Mouse (Mus musculus): ENCODE measurements at regions not wholly inside any gene's neighbourhood (a gene's known extent, or its start where the extent isn't known, plus 50 kb on each side); places are given as distances from the start of the nearest gene placed in this dataset.

DNA sequence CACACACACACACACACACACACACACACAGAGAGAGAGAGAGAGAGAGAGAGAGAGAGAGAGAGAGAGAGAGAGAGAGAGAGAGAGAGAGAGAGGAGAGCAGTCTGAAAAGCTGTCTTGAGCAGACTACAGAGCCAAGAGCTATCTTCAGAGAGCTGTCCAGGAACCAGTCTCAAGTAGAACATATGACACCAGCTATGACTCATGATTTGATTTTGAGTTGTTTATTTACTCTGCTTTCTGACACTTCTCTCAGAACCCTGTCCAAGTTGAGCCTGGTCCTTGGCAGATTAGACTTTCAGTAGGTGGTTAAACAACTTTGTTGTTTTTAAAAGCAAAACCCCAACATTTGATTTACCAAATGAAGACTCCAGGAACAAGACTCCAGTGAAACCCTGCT, 420.8 kb upstream of the Lcorl start:
- no peaks in the 10 kb centered on the region for H3K27me3 ChIP-seq
- POLR2A ChIA-PET: no interaction called here
- in situ Hi-C loops (cut with MboI; ENCODE audit: low pct_unique_long_range_greater_than_20kb): no loop called here
- CTCF ChIA-PET: no interaction called here
- DNase-seq (ENCODE audit: low read depth, low spot score): no peak
- no peak for TF ChIP-seq CTCF (IDR thresholded peaks at IDR 0.05)
- ATAC-seq: no peak

GRCm38 (mm10) chr5:46256730-46257129, 399.3 kb upstream of the Lcorl start:
- ChIA-PET CTCF (no interaction called here), POLR2A (no interaction called here)
- no peak for TF ChIP-seq CTCF (IDR thresholded peaks at IDR 0.05)
- DNase-seq (ENCODE audit: low read depth, low spot score) (no peak), ATAC-seq (no peak)
- no peaks in the 10 kb centered on the region for H3K27me3 ChIP-seq
- in situ Hi-C loops (cut with MboI; ENCODE audit: low pct_unique_long_range_greater_than_20kb): no loop called here

GRCm38 (mm10) chr5:46253940-46254339, 396.5 kb upstream of the Lcorl start:
- DNase-seq (ENCODE audit: low read depth, low spot score) (no peak), ATAC-seq (no peak)
- in situ Hi-C loops (cut with MboI; ENCODE audit: low pct_unique_long_range_greater_than_20kb): no loop called here
- TF ChIP-seq CTCF (IDR thresholded peaks at IDR 0.05): no peak
- ChIA-PET POLR2A (no interaction called here), CTCF (no interaction called here)
- no peaks in the 10 kb centered on the region for H3K27me3 ChIP-seq

GRCm38 (mm10) chr5:46235364-46236067, 378.1 kb upstream of the Lcorl start:
- TF ChIP-seq CTCF (IDR thresholded peaks at IDR 0.05): no peak
- DNase-seq (ENCODE audit: low read depth, low spot score) (no peak), ATAC-seq (no peak)
- CTCF ChIA-PET: interaction anchor here (1.1 to 1.4 kb wide), 2 partner anchors 20 to 38 kb away, joined by 3 read pairs; no protein-coding TSS in a partner anchor
- no peaks in the 10 kb centered on the region for H3K27me3 ChIP-seq
- POLR2A ChIA-PET: no interaction called here
- in situ Hi-C loops (cut with MboI; ENCODE audit: low pct_unique_long_range_greater_than_20kb): no loop called here

DNA sequence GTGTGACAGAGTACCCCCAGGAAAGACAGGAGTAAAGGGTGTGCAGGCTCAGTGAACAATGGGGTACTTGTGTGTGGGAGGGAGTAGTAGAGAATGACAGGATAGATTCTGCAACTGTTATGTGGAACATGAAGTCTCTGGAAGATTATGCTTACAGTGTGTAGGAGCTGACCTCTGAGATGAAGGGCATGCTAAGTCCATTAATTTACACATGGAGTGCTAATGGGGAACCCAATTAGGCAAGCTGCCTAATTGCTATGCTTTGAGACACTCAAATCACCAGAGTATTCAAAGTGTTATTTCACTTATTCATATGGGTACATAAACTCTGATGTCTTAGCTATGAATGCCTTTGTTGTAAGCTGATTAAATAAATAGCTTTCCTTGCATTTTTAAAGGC, 375.4 kb upstream of the Lcorl start:
- H3K27me3 ChIP-seq: no peaks in the 10 kb centered on the region
- DNase-seq (ENCODE audit: low read depth, low spot score) (no peak), ATAC-seq (no peak)
- in situ Hi-C loops (cut with MboI; ENCODE audit: low pct_unique_long_range_greater_than_20kb): no loop called here
- TF ChIP-seq CTCF (IDR thresholded peaks at IDR 0.05): no peak
- ChIA-PET CTCF (interaction anchor here (1.1 to 1.3 kb wide), 2 partner anchors 19 to 32 kb away, joined by 3 to 4 read pairs; no protein-coding TSS in a partner anchor), POLR2A (no interaction called here)

- peaks cover 5% of the 10 kb centered on the region for H3K27me3 ChIP-seq
- ChIA-PET POLR2A (no interaction called here), CTCF (interaction anchor here (0.8 to 1.0 kb wide), 2 partner anchors 8 to 20 kb away, joined by 3 read pairs; no protein-coding TSS in a partner anchor)
- DNase-seq (ENCODE audit: low read depth, low spot score): no peak
- in situ Hi-C loops (cut with MboI; ENCODE audit: low pct_unique_long_range_greater_than_20kb): no loop called here
- no peak for ATAC-seq
- no peak for TF ChIP-seq CTCF (IDR thresholded peaks at IDR 0.05)
Observed at GRCm38 (mm10) chr5:46228667-46229066, 371.3 kb upstream of the Lcorl start.

DNA sequence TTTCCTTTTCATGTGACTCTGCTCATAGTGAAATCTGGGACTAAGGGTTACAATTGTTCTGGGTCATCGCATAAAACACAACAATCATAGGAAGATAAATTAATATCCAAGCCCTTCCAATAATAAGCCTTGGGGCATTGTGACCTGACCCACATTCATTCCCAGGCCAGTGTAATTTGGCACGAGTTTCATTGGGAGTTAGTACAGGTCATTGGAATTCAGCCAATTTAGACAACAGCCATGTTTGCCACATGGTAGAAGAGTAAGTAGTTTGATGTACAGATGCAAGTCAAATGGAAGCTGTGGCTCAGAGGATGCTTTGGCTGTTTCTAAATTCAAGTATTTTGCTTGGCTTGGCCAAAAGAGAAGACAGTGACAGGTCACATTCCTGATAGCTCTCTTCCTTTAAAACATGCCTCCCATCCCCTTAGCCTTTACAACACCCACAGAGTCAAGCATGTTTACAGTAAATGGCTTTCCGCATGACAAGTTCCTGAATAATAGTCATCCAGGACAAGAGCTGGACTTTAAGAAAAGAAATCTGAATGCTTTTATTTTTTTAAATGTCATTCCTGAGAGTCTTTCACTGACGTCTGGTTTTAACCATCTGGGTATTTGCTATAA, 355.5 kb upstream of the Lcorl start:
- ATAC-seq: no peak
- in situ Hi-C loops (cut with MboI; ENCODE audit: low pct_unique_long_range_greater_than_20kb): no loop called here
- ChIA-PET CTCF (interaction anchor here (0.9 to 1.0 kb wide), 2 partner anchors 20 to 61 kb away, joined by 3 to 4 read pairs; no protein-coding TSS in a partner anchor), POLR2A (no interaction called here)
- no peaks in the 10 kb centered on the region for H3K27me3 ChIP-seq
- TF ChIP-seq CTCF (IDR thresholded peaks at IDR 0.05): no peak
- no peak for DNase-seq (ENCODE audit: low read depth, low spot score)

- DNase-seq (ENCODE audit: low read depth, low spot score): no peak
- no peak for TF ChIP-seq CTCF (IDR thresholded peaks at IDR 0.05)
- no peaks in the 10 kb centered on the region for H3K27me3 ChIP-seq
- no peak for ATAC-seq
- CTCF ChIA-PET: interaction anchor here (0.9 to 1.6 kb wide), 3 partner anchors 8 to 46 kb away, joined by 3 read pairs; no protein-coding TSS in a partner anchor
- POLR2A ChIA-PET: no interaction called here
- in situ Hi-C loops (cut with MboI; ENCODE audit: low pct_unique_long_range_greater_than_20kb): no loop called here
Observed at GRCm38 (mm10) chr5:46209076-46209475, 351.7 kb upstream of the Lcorl start.

DNA sequence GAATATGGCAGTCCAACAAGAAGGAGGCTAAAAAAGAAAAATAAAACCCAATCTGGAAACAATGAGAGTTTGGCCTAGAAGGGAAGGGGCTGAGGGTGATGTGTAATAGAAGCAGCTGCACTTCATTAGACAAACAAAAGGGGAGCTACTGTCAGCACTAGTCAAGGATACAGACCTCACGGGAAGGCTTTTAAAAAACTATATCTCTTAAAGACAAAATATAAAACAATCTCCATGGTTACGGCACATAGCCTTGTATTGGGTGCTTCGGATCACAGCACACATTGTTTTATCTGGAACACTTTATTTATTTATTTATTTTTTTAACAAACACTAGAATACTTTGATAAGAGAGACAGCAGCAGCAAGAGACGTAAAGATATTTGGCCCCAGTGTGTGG, 346.3 kb upstream of the Lcorl start:
- ChIA-PET CTCF (no interaction called here), POLR2A (no interaction called here)
- ATAC-seq (no peak), DNase-seq (ENCODE audit: low read depth, low spot score) (no peak)
- no peak for TF ChIP-seq CTCF (IDR thresholded peaks at IDR 0.05)
- H3K27me3 ChIP-seq: no peaks in the 10 kb centered on the region
- in situ Hi-C loops (cut with MboI; ENCODE audit: low pct_unique_long_range_greater_than_20kb): no loop called here

- DNase-seq (ENCODE audit: low read depth, low spot score): no peak
- H3K27me3 ChIP-seq: no peaks in the 10 kb centered on the region
- POLR2A ChIA-PET: no interaction called here
- in situ Hi-C loops (cut with MboI; ENCODE audit: low pct_unique_long_range_greater_than_20kb): no loop called here
- ATAC-seq: no peak
- no peak for TF ChIP-seq CTCF (IDR thresholded peaks at IDR 0.05)
- CTCF ChIA-PET: interaction anchor here (1.3 kb wide), 1 partner anchor 11 kb away, joined by 3 read pairs; no protein-coding TSS in a partner anchor
Observed at GRCm38 (mm10) chr5:46202457-46202772, 345.0 kb upstream of the Lcorl start.

DNA sequence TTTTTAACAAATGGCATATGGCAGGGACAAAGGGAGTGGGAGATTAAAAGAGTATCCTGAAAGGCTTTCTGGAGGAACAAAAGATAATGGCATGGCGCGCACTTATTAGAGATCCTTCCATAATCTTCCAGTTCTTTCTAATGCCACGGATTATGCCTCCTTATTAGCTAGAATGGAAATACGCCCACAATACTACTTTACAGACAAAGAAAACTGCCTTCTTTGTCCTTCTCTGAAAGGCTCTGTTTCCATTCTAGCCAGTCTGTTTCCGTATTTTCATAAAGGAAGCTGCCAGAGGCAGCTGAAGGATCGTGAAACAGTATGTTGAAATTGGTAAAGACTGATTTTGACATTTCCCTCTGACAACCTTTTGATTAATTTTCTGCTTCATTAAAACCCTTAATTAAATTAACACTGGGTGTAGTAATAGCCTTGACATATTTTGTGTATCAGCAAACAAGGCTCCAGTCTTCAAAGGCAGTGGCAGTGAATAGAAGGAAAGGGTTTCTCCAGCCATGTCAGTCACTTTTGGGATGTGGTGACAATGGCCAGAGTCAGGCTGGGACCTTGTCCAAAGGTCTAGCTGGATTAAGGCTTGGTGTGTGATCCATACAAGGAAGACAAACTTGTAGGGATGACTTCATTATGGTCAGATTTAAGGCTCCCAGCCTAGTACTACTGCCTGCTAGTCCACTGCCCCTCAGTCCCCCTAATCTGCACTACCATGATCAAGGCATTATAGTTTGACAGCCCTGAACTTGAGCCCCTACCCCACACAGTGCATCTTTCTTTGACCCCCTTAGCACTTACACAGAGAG, 344.4 kb upstream of the Lcorl start:
- CTCF ChIA-PET: interaction anchor here (1.2 to 1.3 kb wide), 3 partner anchors 7 to 31 kb away, joined by 3 read pairs; no protein-coding TSS in a partner anchor
- POLR2A ChIA-PET: no interaction called here
- no peak for ATAC-seq
- in situ Hi-C loops (cut with MboI; ENCODE audit: low pct_unique_long_range_greater_than_20kb): no loop called here
- no peaks in the 10 kb centered on the region for H3K27me3 ChIP-seq
- no peak for DNase-seq (ENCODE audit: low read depth, low spot score)
- TF ChIP-seq CTCF (IDR thresholded peaks at IDR 0.05): no peak

All from Patski (cell line).